In the genomic region with DNA sequence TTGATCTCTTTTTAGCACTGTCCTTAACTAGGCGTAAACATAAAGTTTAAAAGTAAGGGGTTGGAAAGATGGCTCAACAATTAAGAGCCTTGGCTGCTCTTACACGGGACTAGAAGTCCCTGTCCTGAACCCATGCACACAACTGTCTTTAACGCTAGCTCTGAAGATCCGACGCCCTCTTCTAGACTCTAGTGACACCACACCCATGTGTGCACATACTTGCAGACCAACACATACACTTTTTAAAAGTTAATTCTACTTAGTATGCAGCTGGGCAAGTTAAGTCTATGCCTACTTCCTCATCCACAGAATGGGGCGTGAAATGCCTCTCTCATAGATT, we compare ENCODE assay signal across 9 mouse cellular contexts. TPM values are rescaled to one million over a fixed set of nuclear protein-coding genes. Genes with fewer than 3 reads are reported as not detected.
DNase-seq lines count a peak whose midpoint lies in the region; ATAC-seq and TF ChIP-seq lines count a peak whose summit lies in the region.
"Had no signal": no experiment of that assay in that cellular context is flagged by ENCODE, and none has a peak within 500 bp of the region (broad histone marks: within the 10 kb centered on the region; RNA-seq: fewer than 3 reads in every experiment).

No protein-coding gene starts in this region.

- WGBS in hindbrain, embryonic 12.5 days: 89% methylated on average over 6 of the region's 6 CpGs
- 86% methylated on average over 6 of the region's 6 CpGs for WGBS in hindbrain, embryonic 10.5 days
- 58% methylated on average over 6 of the region's 6 CpGs for WGBS in liver, embryonic 15.5 days (ENCODE audit: insufficient replicate concordance)

- no peak overlapping the region for H3K27ac ChIP-seq in hindbrain, embryonic 12.5 days
- H3K27ac ChIP-seq in hindbrain, embryonic 10.5 days: no peak overlapping the region
- no peak overlapping the region for H3K27ac ChIP-seq in CH12.LX (ENCODE audit: insufficient read depth, low read depth)
- peak overlapping the region; percentile 92 for H3K27ac ChIP-seq in liver, embryonic 15.5 days (replicated peaks)

- in situ Hi-C loops in CH12.LX (cut with MboI; ENCODE audit: low pct_ligation_motif_present, low pct_unique_long_range_greater_than_20kb, low sequenced_read_pairs): no loop called here

- H3K4me3 ChIP-seq in hindbrain, embryonic 12.5 days: no peak overlapping the region
- no peak overlapping the region for H3K4me3 ChIP-seq in hindbrain, embryonic 10.5 days
- H3K4me3 ChIP-seq in CH12.LX (replicated peaks in 1 of 3; ENCODE audit: low read depth in 2 of 3, low read length in 2 of 3, poor library complexity in 1 of 3): no peak overlapping the region
- H3K4me3 ChIP-seq in liver, embryonic 15.5 days (replicated peaks): peak overlapping the region; percentile 70

- DNase-seq in hindbrain, embryonic 10.5 days (ENCODE audit: low spot score): no peak
- no peak for DNase-seq in CH12.LX (ENCODE audit: extremely low read depth)
- no peak for DNase-seq in urinary bladder, adult 18-20 months (ENCODE audit: low spot score in 2 of 2)
- no peak for DNase-seq in gastrocnemius, adult 8-10 months (ENCODE audit: low spot score in 2 of 2)
- DNase-seq in right cerebral cortex, postnatal 36 days (ENCODE audit: low spot score in 2 of 2): no peak
- DNase-seq: heart, adult 11 months had no signal

- no peak for TF ChIP-seq CTCF in CH12.LX (conservative IDR thresholded peaks at IDR 0.05 in 1 of 2, IDR thresholded peaks at IDR 0.05 in 1 of 2; ENCODE audit: low read depth in 2 of 2, low read length in 2 of 2)

- no peak for TF ChIP-seq EP300 in CH12.LX (IDR thresholded peaks at IDR 0.05; ENCODE audit: low read length)

- no peaks in the 10 kb centered on the region for H3K27me3 ChIP-seq in hindbrain, embryonic 12.5 days
- H3K27me3 ChIP-seq in hindbrain, embryonic 10.5 days (ENCODE audit: insufficient read depth, poor library complexity, severe bottlenecking): peaks cover 4% of the 10 kb centered on the region; the same call in 1 of the 2 replicates
- H3K27me3 ChIP-seq in CH12.LX (replicated peaks): no peaks in the 10 kb centered on the region
- peaks cover 88% of the 10 kb centered on the region for H3K27me3 ChIP-seq in liver, embryonic 15.5 days

- TF ChIP-seq POLR2A in CH12.LX (IDR thresholded peaks at IDR 0.05; ENCODE audit: low read depth, low read length): no peak

- peaks cover 5% of the 10 kb centered on the region for H3K36me3 ChIP-seq in hindbrain, embryonic 12.5 days
- H3K36me3 ChIP-seq in hindbrain, embryonic 10.5 days: 0 out of 2 replicates have a peak, but pooled peaks cover 2% of the 10 kb centered on the region
- no peaks in the 10 kb centered on the region for H3K36me3 ChIP-seq in CH12.LX (replicated peaks in 1 of 2; ENCODE audit: control insufficient read depth in 1 of 2, insufficient read depth in 1 of 2, low read length in 1 of 2)
- H3K36me3 ChIP-seq in liver, embryonic 15.5 days (replicated peaks): no peaks in the 10 kb centered on the region

- H3K4me1 ChIP-seq in hindbrain, embryonic 12.5 days: peaks cover 12% of the 10 kb centered on the region
- peaks cover 20% of the 10 kb centered on the region for H3K4me1 ChIP-seq in hindbrain, embryonic 10.5 days (replicated peaks)
- 0 out of 4 replicates have a peak, but pooled peaks cover 0 to 2% of the 10 kb centered on the region in 2 experiments for H3K4me1 ChIP-seq in CH12.LX (ENCODE audit: control insufficient read depth in 1 of 2, insufficient read depth in 2 of 2)
- H3K4me1 ChIP-seq in liver, embryonic 15.5 days (replicated peaks): peaks cover 30% of the 10 kb centered on the region

- H3K4me2 ChIP-seq in hindbrain, embryonic 12.5 days (replicated peaks): peak overlapping the region; percentile 78
- H3K4me2 ChIP-seq in CH12.LX (ENCODE audit: insufficient read depth, low read depth, poor library complexity, severe bottlenecking): peak overlapping the region; percentile 27; the same call in 1 of the 2 replicates
- H3K4me2 ChIP-seq in liver, embryonic 15.5 days: peak overlapping the region; percentile 91

- TF ChIP-seq RAD21 in CH12.LX (IDR thresholded peaks at IDR 0.05; ENCODE audit: low read depth, low read length): no peak

- H3K9me3 ChIP-seq in hindbrain, embryonic 12.5 days (replicated peaks): no peaks in the 10 kb centered on the region
- H3K9me3 ChIP-seq in hindbrain, embryonic 10.5 days: no peaks in the 10 kb centered on the region
- no peaks in the 10 kb centered on the region for H3K9me3 ChIP-seq in CH12.LX (replicated peaks; ENCODE audit: low read length)
- no peaks in the 10 kb centered on the region for H3K9me3 ChIP-seq in liver, embryonic 15.5 days (replicated peaks)

- H3K9ac ChIP-seq in hindbrain, embryonic 12.5 days: no peak overlapping the region
- H3K9ac ChIP-seq in CH12.LX (ENCODE audit: insufficient read depth, low read depth): no peak overlapping the region
- H3K9ac ChIP-seq in liver, embryonic 15.5 days: peak overlapping the region; percentile 79; the same call in 1 of the 2 replicates

- ATAC-seq in hindbrain, embryonic 12.5 days (ENCODE audit: low FRiP score): 0 out of 2 replicates have a peak, but pooled peaks have one; percentile 13
- peak; percentile 57; the same call in 1 of the 2 replicates for ATAC-seq in erythroid progenitor cell, adult 5-6 weeks (replicated peaks; ENCODE audit: low FRiP score, poor library complexity, severe bottlenecking)
- no peak for ATAC-seq in liver, embryonic 15.5 days (ENCODE audit: insufficient read depth)

- H3K79me2 ChIP-seq in CH12.LX (replicated peaks; ENCODE audit: control insufficient read depth, extremely low read depth, insufficient read depth, poor library complexity, severe bottlenecking): no peaks in the 10 kb centered on the region

- dilution Hi-C loops in CH12.LX (cut with MboI; ENCODE audit: extremely low pct_ligation_motif_present, extremely low pct_unique_long_range_greater_than_20kb, low sequenced_read_pairs): no loop called here

TF ChIP-seq in CH12.LX, 34 proteins besides CTCF, POLR2A, EP300 and RAD21:
- TF ChIP-seq KAT2A (IDR thresholded peaks at IDR 0.05; ENCODE audit: insufficient replicate concordance, low read length) (no peak), TBP (conservative IDR thresholded peaks at IDR 0.05; ENCODE audit: low read depth, low read length) (no peak), ZKSCAN1 (IDR thresholded peaks at IDR 0.05; ENCODE audit: borderline replicate concordance, low read depth, low read length) (no peak), NELFE (IDR thresholded peaks at IDR 0.05; ENCODE audit: low read depth, low read length) (no peak), E2F4 (IDR thresholded peaks at IDR 0.05; ENCODE audit: insufficient replicate concordance, low read depth, low read length) (no peak), SMC3 (IDR thresholded peaks at IDR 0.05; ENCODE audit: low read depth, low read length) (no peak)

RNA-seq across cellular contexts. Expression of a gene that starts 0.6 kb away (rescaled TPM):
- polyA plus RNA-seq in hindbrain, embryonic 12.5 days (2016; fragmentation: Nextera tagmentation; extraction: Ambion mirVana): 10.7 and 13.7 TPM in 2 replicates
- 13.0 and 13.7 TPM in 2 replicates for polyA plus RNA-seq in hindbrain, embryonic 10.5 days (2016; fragmentation: Nextera tagmentation; extraction: Ambion mirVana)
- 2.3 and 3.8 TPM in 2 replicates for total RNA-seq in CH12.LX (2012; rRNA removed)
- total RNA-seq in CH12.LX (2014; rRNA removed): 0.17 and 0.38 TPM in 2 replicates
- 0.34 and 0.52 TPM in 2 replicates for polyA plus RNA-seq in CH12.LX (2012; ENCODE audit: insufficient read length, low read depth)
- 12.2 TPM in 1 of 2 replicates, not detected in the other for total RNA-seq in erythroid progenitor cell, adult 5-6 weeks (2015; ENCODE audit: low replicate concordance)
- total RNA-seq in erythroid progenitor cell, adult 5-6 weeks (2017; ENCODE audit: low replicate concordance): 0.77 TPM in 1 of 2 replicates, not detected in the other
- polyA plus RNA-seq in liver, embryonic 15.5 days (2015; fragmentation: Nextera tagmentation; extraction: Ambion mirVana): 0.76 and 1.0 TPM in 2 replicates
- 1 to 10 TPM; 1.4 to 2.9 (median 2.5) TPM for total RNA-seq in gastrocnemius, adult 8-10 months (2022)

RNA-seq across cellular contexts. Expression of a gene that starts 9.9 kb away (rescaled TPM):
- 16.1 and 18.5 TPM in 2 replicates for polyA plus RNA-seq in hindbrain, embryonic 12.5 days (2016; fragmentation: Nextera tagmentation; extraction: Ambion mirVana)
- polyA plus RNA-seq in hindbrain, embryonic 10.5 days (2016; fragmentation: Nextera tagmentation; extraction: Ambion mirVana): 7.9 and 8.2 TPM in 2 replicates
- total RNA-seq in CH12.LX (2012; rRNA removed): 8.7 and 10.4 TPM in 2 replicates
- total RNA-seq in CH12.LX (2014; rRNA removed): 4.7 and 4.9 TPM in 2 replicates
- 7.8 and 9.4 TPM in 2 replicates for polyA plus RNA-seq in CH12.LX (2012; ENCODE audit: insufficient read length, low read depth)
- 139 and 161 TPM in 2 replicates for total RNA-seq in erythroid progenitor cell, adult 5-6 weeks (2015; ENCODE audit: low replicate concordance)
- total RNA-seq in erythroid progenitor cell, adult 5-6 weeks (2017; ENCODE audit: low replicate concordance): 204 and 206 TPM in 2 replicates
- 6.1 and 8.5 TPM in 2 replicates for polyA plus RNA-seq in liver, embryonic 15.5 days (2015; fragmentation: Nextera tagmentation; extraction: Ambion mirVana)
- total RNA-seq in gastrocnemius, adult 8-10 months (2022): 10 to 100 TPM; 41.1 to 64.5 (median 52.8) TPM

Comparison
In these comparisons a context has a peak if more than half of its experiments do, and no peak if none do; other contexts are left out.
1. H3K4me2 ChIP-seq: peak in every context shown above with its lines; median percentile 91 in liver, embryonic 15.5 days; 78 in hindbrain, embryonic 12.5 days; 27 in CH12.LX.